ENCODE assay signal across 18 mouse cellular contexts in genomic region chr1:40660838-40661237, GRCm38 (mm10). TPM values are rescaled to one million over a fixed set of nuclear protein-coding genes. Genes with fewer than 3 reads are reported as not detected.
"Had no signal": no experiment of that assay in that cellular context is flagged by ENCODE, and none has a peak within 500 bp of the region (broad histone marks: within the 10 kb centered on the region; RNA-seq: fewer than 3 reads in every experiment).

No protein-coding gene starts in this region.

- ATAC-seq: liver, postnatal 0 days; lung, postnatal 0 days; midbrain, embryonic 13.5 days; midbrain, embryonic 15.5 days had no signal

- H3K4me1 ChIP-seq: lung, embryonic 15.5 days; megakaryocyte, embryonic 14.5 days; midbrain, embryonic 13.5 days; midbrain, embryonic 15.5 days; neural tube, embryonic 12.5 days had no signal

- H3K27me3 ChIP-seq: lung, embryonic 15.5 days; midbrain, embryonic 13.5 days; midbrain, embryonic 15.5 days; neural tube, embryonic 12.5 days had no signal

- H3K4me2 ChIP-seq: lung, embryonic 15.5 days; midbrain, embryonic 11.5 days; midbrain, embryonic 13.5 days; midbrain, embryonic 15.5 days; neural tube, embryonic 12.5 days had no signal

- H3K9ac ChIP-seq: liver, postnatal 0 days; lung, embryonic 15.5 days; midbrain, embryonic 13.5 days; midbrain, embryonic 15.5 days; neural tube, embryonic 12.5 days had no signal

- H3K4me3 ChIP-seq: lung, embryonic 15.5 days; megakaryocyte, embryonic 14.5 days; midbrain, embryonic 13.5 days; midbrain, embryonic 15.5 days; neural tube, embryonic 12.5 days had no signal

- DNase-seq: liver, postnatal 0 days; lung, adult 2 months; lung, postnatal 14 days; lung, postnatal 36 days; right cerebral cortex, postnatal 14 days; spleen, adult 18-20 months; thymus, adult 18-20 months; thymus, postnatal 14 days; thymus, postnatal 36 days had no signal

- H3K36me3 ChIP-seq: lung, embryonic 15.5 days; midbrain, embryonic 13.5 days; midbrain, embryonic 15.5 days; neural tube, embryonic 12.5 days had no signal

- H3K27ac ChIP-seq: lung, embryonic 15.5 days; macrophage; midbrain, embryonic 13.5 days; midbrain, embryonic 15.5 days; neural tube, embryonic 12.5 days had no signal

- H3K9me3 ChIP-seq: lung, embryonic 15.5 days; megakaryocyte, embryonic 14.5 days; midbrain, embryonic 13.5 days; midbrain, embryonic 15.5 days; neural tube, embryonic 12.5 days had no signal

RNA-seq across cellular contexts. Expression of gene Slc9a2, which starts 19.5 kb away (rescaled TPM):
- total RNA-seq: neutrophil, adult 5-6 weeks had no signal
- polyA plus RNA-seq: liver, postnatal 0 days; macrophage; midbrain, embryonic 11.5 days; neural tube, embryonic 12.5 days had no signal
